Mouse (Mus musculus) spleen, adult 18-20 months (tissue): ENCODE data around the gene Spx.

ENCODE experiments used
- DNase-seq, 2 experiments: peaks; one replicate each; pipeline ENCODE4 v3.0.0; 2022; ENCODE audit warnings: mixed read lengths in 2 of 2

Spx gene

GRCm38 (mm10) chr6:142451381-142451780 lies 38.1 kb downstream of the Spx start:
- DNase-seq, result no peak

GRCm38 (mm10) chr6:142453311-142453710 lies 40.1 kb downstream of the Spx start:
- no peak for DNase-seq

- DNase-seq, result no peak
Observed at GRCm38 (mm10) chr6:142455314-142455996, 42.2 kb downstream of the Spx start.

GRCm38 (mm10) chr6:142458010-142458409 lies 44.8 kb downstream of the Spx start:
- DNase-seq, result no peak

GRCm38 (mm10) chr6:142459017-142459678 lies 45.9 kb downstream of the Spx start:
- DNase-seq, result no peak

GRCm38 (mm10) chr6:142462194-142462593 lies 49.0 kb downstream of the Spx start:
- no peak for DNase-seq
